Mouse (Mus musculus): ENCODE measurements around the gene Cidec. TPM values are rescaled to one million over a fixed set of nuclear protein-coding genes. Genes with fewer than 3 reads are reported as not detected.

Cidec gene
- total RNA-seq (2017): not detected in 2 replicates

DNA sequence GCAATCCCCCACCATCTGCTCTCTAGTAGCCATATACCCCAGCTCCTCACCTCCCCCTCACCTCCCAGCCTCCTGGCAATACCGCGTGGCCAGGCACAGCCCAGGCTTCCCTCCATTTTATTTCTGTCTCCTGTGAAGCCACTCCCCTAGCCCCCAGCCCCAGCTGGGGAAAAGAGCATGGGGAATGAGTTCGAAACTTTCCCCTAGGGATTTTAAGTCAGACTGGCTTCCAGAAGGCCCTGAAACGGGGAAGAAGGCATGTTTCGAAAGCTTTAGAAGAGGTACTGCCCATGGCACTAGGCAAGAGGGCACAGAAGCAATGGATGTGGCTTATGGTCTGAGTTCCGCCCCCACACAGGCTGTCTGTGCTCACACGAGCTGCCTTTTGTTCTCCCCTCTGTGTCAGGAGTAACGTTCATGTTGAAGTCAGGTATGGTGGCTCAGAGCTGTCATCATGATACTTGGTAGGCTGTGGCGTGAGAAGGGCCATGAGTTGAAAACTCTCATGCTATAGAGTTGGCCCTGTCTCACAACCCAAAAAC is at the start of gene Cidec:
Cidec (minus strand) TSS at position 97 of the 542 bp plus-strand sequence.
- no peak for ATAC-seq (replicated peaks in 1 of 2; ENCODE audit: insufficient read depth in 1 of 2, low FRiP score in 2 of 2, low TSS enrichment in 1 of 2, low read depth in 1 of 2, poor library complexity in 2 of 2, severe bottlenecking in 2 of 2)

DNA sequence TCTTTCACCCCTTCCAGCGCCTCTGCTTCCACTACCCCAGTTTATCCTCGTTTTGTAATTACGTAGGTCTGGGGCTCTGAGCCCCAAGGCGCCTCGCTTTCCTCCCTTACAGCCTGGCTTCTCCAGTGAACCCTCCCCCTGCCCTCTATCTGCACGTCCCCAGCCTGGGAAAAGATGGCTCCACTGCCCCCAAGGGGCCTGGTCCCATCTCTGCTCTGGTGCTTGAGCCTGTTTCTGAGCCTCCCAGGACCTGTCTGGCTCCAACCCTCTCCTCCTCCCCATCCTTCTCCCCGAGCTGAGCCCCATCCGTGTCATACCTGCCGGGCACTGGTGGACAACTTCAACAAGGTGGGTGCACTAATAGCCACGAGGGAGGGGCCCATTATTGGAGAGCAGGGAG is 48.2 kb upstream of the Cidec start:
- ATAC-seq (replicated peaks in 1 of 2; ENCODE audit: insufficient read depth in 1 of 2, low FRiP score in 2 of 2, low TSS enrichment in 1 of 2, low read depth in 1 of 2, poor library complexity in 2 of 2, severe bottlenecking in 2 of 2): 0 out of 4 replicates have a peak, but pooled peaks of 1 of the 2 experiments have one; percentile 2

DNA sequence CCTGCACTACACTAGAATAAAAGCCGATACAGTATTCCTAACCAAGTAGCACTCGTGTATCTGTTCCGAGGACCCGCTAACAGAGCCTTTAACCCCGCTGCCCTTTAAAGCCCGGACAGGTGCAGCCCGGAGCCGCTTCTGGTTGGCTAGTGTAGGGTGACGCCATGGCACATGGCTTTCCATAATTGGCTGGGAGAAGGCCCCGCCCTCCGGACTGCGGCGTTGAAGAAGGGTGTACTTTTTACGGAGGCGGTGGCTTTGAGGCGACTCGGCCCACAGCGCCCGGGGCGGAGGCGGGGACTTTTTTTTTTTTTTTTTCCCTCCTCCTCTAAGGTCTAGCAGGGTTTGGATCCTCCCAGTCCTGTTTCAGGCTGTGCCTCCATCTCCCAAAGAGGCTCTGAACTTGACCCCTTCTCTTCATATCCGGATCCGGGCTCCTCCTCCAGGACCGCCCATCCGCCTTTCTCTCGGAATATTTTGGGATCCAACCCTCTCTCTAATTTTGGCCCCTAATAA is 47.6 kb upstream of the Cidec start, which contains the start of gene Creld1:
Creld1 (plus strand) TSS at position 198 of the 516 bp plus-strand sequence.
- peak; percentile 95 to 99 for ATAC-seq (replicated peaks in 1 of 2; ENCODE audit: insufficient read depth in 1 of 2, low FRiP score in 2 of 2, low TSS enrichment in 1 of 2, low read depth in 1 of 2, poor library complexity in 2 of 2, severe bottlenecking in 2 of 2)

DNA sequence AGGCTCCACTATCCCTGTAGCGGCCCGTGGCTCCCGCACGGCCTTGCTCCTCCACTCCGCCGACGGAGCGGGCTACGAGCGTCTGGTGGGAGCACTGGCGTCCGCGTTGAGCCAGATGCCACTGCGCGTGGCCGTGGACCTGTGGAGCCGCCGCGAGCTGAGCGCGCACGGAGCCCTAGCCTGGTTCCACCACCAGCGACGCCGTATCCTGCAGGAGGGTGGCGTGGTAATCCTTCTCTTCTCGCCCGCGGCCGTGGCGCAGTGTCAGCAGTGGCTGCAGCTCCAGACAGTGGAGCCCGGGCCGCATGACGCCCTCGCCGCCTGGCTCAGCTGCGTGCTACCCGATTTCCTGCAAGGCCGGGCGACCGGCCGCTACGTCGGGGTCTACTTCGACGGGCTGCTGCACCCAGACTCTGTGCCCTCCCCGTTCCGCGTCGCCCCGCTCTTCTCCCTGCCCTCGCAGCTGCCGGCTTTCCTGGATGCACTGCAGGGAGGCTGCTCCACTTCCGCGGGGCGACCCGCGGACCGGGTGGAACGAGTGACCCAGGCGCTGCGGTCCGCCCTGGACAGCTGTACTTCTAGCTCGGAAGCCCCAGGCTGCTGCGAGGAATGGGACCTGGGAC is 47.0 kb upstream of the Cidec start:
- peak; percentile 5 to 43; a peak in 2 of 4 replicates for ATAC-seq (replicated peaks in 1 of 2; ENCODE audit: insufficient read depth in 1 of 2, low FRiP score in 2 of 2, low TSS enrichment in 1 of 2, low read depth in 1 of 2, poor library complexity in 2 of 2, severe bottlenecking in 2 of 2)

DNA sequence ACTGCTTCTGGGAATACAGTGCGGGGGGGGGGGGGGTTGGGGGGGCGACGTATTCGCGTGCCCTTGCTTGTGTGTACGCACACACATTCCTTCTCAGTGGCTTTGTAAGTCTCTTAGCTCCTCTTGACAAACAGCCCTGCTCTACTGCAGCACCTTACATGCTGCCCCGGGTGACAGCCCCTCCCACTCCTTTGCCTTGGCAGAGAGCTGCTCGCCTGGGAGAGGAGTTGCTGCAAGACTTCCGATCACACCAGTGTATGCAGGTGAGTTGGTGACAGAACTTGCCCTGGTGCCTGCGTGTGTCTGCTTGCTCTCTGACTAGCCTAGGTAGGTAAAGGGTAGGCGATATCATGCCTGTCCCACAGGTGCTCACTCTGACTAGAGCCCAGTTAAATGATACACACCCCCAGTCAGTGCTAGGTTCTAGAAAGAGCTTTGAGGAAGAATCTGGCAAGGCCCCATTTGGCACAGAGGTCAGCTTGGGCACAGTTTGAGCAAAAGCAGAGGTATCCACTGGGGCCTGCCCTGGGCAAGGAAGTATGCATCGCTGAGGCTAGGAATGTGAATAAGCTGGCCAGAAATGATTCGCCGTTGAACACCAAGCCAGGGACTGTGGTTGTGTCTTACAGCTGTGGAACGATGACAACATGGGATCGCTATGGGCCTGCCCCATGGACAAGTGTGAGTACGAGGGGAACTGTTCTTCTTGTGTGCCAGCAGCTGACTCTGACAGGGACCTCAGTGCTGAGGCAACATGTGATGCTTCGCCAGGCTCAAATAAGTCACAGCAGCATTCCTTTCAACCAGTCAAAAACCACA is 45.2 kb upstream of the Cidec start:
- ATAC-seq (replicated peaks in 1 of 2; ENCODE audit: insufficient read depth in 1 of 2, low FRiP score in 2 of 2, low TSS enrichment in 1 of 2, low read depth in 1 of 2, poor library complexity in 2 of 2, severe bottlenecking in 2 of 2): no peak

DNA sequence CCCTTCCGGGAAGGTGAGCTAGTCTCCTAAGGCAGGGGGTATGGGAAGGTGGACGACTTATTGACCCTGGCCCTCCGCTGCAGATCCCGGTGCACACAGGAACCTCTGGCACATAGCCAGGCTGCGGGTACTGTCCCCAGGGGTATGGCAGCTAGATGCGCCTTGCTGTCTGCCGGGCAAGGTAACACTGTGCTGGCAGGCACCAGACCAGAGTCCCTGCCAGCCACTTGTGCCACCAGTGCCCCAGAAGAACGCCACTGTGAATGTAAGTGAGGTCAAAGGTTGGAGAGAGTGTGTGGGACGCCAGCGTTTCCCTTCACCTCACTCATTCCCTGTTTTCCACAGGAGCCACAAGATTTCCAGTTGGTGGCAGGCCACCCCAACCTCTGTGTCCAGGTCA is 43.3 kb upstream of the Cidec start:
- ATAC-seq (replicated peaks in 1 of 2; ENCODE audit: insufficient read depth in 1 of 2, low FRiP score in 2 of 2, low TSS enrichment in 1 of 2, low read depth in 1 of 2, poor library complexity in 2 of 2, severe bottlenecking in 2 of 2): no peak

DNA sequence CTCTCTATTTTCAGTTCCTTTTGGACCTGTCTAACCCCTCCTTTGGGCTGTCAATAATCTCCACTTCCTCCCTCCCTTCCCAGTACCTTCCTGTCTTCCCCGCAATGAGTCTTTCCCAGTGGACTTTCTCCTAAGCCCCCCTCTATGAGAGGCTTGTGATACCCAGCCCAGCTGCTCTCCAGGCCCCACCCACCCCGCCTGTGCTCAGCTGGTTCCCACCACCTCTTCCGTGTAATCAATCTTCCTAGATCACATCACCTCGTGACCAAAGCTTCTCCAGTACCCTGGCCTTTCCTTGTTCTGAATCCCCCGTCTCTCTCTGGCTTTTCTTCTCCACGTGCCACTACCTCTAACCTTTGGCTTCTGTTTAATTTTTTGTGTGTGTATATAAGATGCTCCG is 41.8 kb upstream of the Cidec start:
- no peak for ATAC-seq (replicated peaks in 1 of 2; ENCODE audit: insufficient read depth in 1 of 2, low FRiP score in 2 of 2, low TSS enrichment in 1 of 2, low read depth in 1 of 2, poor library complexity in 2 of 2, severe bottlenecking in 2 of 2)

DNA sequence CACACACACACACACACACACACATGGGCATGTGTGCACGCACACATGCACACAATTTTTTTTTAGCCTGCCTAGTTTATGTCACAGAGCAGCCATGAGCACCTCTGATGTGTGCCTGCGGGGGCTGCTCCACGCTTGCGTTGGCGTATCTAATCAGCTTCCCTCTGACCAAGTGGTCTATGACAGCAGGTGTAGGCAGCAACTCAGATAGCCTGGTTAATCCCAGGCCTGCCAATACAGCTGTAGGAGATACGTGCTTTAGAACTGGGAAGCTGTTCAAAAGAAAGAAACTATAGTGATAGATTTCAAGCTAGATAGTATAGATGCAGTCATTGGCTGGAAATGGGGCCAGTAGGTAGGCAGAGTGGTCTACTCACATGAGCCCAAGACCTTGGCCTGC is 38.2 kb upstream of the Cidec start:
- ATAC-seq (replicated peaks in 1 of 2; ENCODE audit: insufficient read depth in 1 of 2, low FRiP score in 2 of 2, low TSS enrichment in 1 of 2, low read depth in 1 of 2, poor library complexity in 2 of 2, severe bottlenecking in 2 of 2): no peak

DNA sequence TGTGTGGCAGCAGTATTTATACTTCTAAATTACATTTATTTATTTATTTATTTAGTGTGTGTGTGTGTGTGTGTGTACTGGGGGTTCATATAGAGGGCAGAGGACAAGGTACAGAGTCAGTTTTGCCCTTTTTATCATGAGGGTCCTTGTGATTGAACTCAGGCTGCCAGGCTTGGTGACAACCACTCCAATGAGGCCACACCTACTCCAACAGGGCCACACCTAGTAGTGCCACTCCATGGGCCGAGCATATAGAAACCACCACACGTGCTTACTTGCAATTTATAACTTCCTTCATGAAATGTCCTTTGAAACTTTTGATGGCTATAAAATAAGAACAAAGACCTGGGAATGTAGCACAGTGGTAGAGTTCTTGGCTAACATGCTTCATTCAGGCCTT is 37.7 kb upstream of the Cidec start:
- no peak for ATAC-seq (replicated peaks in 1 of 2; ENCODE audit: insufficient read depth in 1 of 2, low FRiP score in 2 of 2, low TSS enrichment in 1 of 2, low read depth in 1 of 2, poor library complexity in 2 of 2, severe bottlenecking in 2 of 2)

DNA sequence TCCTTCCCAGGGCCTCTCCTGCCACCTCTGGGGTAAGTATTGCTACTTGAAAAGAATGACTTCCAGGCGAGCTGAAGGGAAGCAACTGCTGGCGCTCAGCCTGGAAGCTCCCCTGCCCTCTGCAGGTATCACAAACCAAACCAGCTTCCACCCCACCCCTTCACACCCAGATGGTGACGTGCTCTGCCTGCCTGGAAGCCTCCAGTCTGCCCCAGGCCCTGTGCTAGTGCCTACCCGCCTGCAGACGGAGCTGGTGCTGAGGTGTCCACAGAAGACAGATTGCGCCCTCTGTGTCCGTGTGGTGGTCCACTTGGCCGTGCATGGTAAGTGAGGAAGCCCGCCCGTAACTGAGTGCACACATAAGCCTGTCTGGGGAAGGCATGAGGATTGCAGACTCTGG is 36.5 kb upstream of the Cidec start:
- no peak for ATAC-seq (replicated peaks in 1 of 2; ENCODE audit: insufficient read depth in 1 of 2, low FRiP score in 2 of 2, low TSS enrichment in 1 of 2, low read depth in 1 of 2, poor library complexity in 2 of 2, severe bottlenecking in 2 of 2)

DNA sequence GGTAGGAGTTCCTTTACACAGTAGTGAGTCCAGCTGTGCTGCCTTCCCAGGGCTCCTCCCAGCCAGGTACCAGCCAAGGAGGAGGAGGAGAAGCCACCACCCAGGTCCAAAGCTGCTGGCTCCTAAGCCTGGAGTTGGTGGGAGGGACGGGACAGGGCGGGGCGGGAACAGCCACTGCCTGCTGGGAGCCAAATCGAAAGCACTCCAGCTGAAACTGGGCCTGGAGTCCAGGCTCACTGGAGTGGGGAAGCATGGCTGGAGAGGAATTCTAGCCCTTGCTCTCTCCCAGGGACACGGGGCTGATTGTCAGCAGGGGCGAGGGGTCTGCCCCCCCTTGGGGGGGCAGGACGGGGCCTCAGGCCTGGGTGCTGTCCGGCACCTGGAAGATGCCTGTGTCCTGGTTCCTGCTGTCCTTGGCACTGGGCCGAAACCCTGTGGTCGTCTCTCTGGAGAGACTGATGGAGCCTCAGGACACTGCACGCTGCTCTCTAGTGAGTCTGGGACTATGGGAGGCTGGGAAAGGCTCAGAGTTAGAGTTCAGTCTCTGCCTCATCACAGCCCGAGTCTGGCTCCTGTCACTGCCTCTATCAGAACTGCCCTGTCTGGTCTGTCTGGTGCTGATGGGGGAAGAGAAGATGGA is 35.9 kb upstream of the Cidec start, which contains the start of gene Il17rc:
Il17rc (plus strand) TSS at position 131 of the 640 bp plus-strand sequence.
- ATAC-seq (replicated peaks in 1 of 2; ENCODE audit: insufficient read depth in 1 of 2, low FRiP score in 2 of 2, low TSS enrichment in 1 of 2, low read depth in 1 of 2, poor library complexity in 2 of 2, severe bottlenecking in 2 of 2): no peak

DNA sequence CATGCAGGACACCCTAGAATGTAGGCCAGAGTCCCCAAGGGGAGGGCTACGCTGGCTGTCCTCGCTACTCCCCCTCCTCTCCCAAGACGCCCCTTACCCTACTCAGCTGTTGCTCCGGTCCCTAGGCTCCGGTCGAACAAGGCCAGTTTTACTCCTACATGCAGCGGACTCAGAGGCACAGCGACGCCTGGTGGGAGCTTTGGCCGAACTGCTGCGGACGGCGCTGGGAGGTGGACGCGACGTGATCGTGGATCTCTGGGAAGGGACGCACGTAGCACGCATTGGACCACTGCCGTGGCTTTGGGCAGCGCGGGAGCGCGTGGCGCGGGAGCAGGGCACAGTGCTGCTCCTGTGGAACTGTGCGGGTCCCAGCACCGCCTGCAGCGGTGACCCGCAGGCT is 33.9 kb upstream of the Cidec start:
- ATAC-seq (replicated peaks in 1 of 2; ENCODE audit: insufficient read depth in 1 of 2, low FRiP score in 2 of 2, low TSS enrichment in 1 of 2, low read depth in 1 of 2, poor library complexity in 2 of 2, severe bottlenecking in 2 of 2): peak; percentile 68 to 81

DNA sequence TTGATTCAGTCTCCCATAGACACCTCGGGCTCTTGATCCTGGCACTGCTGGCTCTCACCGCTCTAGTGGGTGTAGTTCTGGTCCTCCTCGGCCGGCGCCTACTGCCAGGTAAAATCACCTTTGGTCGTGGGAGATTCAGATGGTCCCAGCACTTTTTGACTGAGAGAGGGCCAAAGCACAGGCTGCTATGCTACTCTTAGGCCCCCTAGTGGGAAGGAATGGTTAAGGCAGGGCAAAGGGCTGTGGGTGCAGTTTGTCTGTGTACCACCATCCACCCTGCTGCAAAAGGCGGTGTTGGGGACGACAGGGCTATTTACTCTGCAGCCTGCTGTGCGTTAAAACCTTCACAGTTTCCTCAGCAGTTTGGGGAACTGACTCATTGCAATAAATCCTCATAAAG is 33.5 kb upstream of the Cidec start:
- ATAC-seq (replicated peaks in 1 of 2; ENCODE audit: insufficient read depth in 1 of 2, low FRiP score in 2 of 2, low TSS enrichment in 1 of 2, low read depth in 1 of 2, poor library complexity in 2 of 2, severe bottlenecking in 2 of 2): peak; percentile 91 to 92

DNA sequence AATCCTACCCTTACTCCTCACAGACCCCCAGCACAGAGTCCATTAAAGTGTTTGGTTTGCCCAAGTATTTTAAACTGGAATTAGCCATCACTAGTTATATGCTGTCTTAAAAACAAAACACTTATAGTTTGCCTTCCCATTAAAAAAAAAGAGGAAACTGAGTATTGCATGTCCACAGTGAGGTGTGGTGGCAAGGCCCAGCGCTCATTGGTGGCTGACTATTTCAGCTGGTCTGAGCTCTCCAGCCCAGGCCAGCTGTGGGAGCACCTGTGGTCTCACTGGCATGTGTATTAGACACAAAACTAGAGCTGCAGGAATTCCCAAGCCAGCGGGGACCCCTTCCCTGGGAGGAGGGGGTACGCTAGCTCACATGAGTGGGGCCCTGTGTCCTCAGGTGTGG is 33.0 kb upstream of the Cidec start:
- ATAC-seq (replicated peaks in 1 of 2; ENCODE audit: insufficient read depth in 1 of 2, low FRiP score in 2 of 2, low TSS enrichment in 1 of 2, low read depth in 1 of 2, poor library complexity in 2 of 2, severe bottlenecking in 2 of 2): no peak

DNA sequence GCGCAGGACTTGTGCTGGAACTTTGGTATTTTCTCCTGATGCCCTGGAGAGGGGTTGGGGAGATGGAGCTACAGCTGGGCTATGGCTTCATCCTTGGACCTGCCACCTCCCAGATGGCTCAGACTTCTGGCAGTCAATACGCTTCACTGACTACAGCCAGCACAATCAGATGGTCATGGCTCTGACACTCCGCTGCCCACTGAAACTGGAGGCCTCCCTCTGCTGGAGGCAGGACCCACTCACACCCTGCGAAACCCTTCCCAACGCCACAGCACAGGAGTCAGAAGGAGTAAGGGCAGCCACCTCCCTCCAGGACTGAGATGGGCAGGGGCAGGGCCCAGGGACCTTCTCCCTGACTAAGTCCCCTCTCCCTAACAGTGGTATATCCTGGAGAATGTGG is 30.0 kb upstream of the Cidec start:
- no peak for ATAC-seq (replicated peaks in 1 of 2; ENCODE audit: insufficient read depth in 1 of 2, low FRiP score in 2 of 2, low TSS enrichment in 1 of 2, low read depth in 1 of 2, poor library complexity in 2 of 2, severe bottlenecking in 2 of 2)

DNA sequence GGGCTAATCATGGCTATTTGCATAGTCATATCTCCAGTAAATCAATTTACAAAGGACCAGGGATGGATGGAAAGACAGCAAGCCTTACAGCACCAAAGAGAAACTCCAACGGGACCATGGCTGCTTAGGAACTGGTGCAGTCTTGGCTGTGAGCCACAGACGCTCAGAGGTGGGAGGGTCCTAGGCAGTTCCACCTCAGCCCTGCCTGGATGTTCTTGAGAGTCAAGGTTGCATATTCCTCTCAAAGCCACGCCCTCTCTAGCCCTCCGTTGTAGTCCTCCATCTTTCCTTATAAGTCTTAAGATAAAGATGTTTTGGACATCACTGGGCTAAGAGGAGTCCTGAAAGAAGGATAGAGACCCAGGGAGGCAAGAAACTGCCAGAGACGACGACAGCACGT is 28.5 kb upstream of the Cidec start:
- no peak for ATAC-seq (replicated peaks in 1 of 2; ENCODE audit: insufficient read depth in 1 of 2, low FRiP score in 2 of 2, low TSS enrichment in 1 of 2, low read depth in 1 of 2, poor library complexity in 2 of 2, severe bottlenecking in 2 of 2)

DNA sequence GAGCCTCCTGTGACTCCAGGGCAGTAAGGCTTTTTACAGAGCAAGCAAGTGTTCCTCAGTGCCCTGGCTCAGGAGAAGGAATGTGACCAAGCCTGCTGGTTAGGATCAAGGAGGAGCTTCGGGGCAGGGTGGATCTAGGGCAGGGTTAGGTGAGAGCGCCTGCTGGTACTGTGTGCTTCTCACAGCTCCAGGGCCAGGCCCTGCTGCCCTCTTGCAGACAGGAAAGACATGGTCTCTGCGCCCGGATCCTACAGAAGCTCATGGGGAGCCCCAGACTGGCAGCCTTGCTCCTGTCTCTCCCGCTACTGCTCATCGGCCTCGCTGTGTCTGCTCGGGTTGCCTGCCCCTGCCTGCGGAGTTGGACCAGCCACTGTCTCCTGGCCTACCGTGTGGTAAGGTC is 23.1 kb upstream of the Cidec start:
- peak in 1 of 2 experiments; percentile 37; a peak in 1 of 4 replicates for ATAC-seq (replicated peaks in 1 of 2; ENCODE audit: insufficient read depth in 1 of 2, low FRiP score in 2 of 2, low TSS enrichment in 1 of 2, low read depth in 1 of 2, poor library complexity in 2 of 2, severe bottlenecking in 2 of 2)

Data from hematopoietic stem cell, adult 5-6 weeks (primary cell).